Mouse (Mus musculus) erythroid progenitor cell, adult 5-6 weeks (primary cell): Measurements from ENCODE around the gene Rps7. TPM values are rescaled to one million over a fixed set of nuclear protein-coding genes. Genes with fewer than 3 reads are reported as not detected.

Experiments
- total RNA-seq, 2 experiments: library from RNA; stranded (forward) in 1 of 2; stranded (reverse) in 1 of 2; fragments of 150-400 nt in 1 of 2; fragments of 186-747, 209-891 nt in 1 of 2; gene quantifications; 2 replicates each; pipeline versions ENCODE4 v1.2.3 to v1.2.4; 2015 to 2017; ENCODE audit warnings: low replicate concordance in 2 of 2

The Rps7 gene
- total RNA-seq, 2 experiments from 2014 or later = 586 to 703 TPM

Other genes starting within 250 kb of the Rps7 start
- gene Dcdc2c, start 83.6 kb downstream of the Rps7 start, total RNA-seq (2015; ENCODE audit: low replicate concordance) = not detected in 2 replicates
- gene Dcdc2c, start 83.6 kb downstream of the Rps7 start, total RNA-seq (2017; ENCODE audit: low replicate concordance) = not detected in 2 replicates
- gene Allc, start 53.4 kb downstream of the Rps7 start, total RNA-seq (2015; ENCODE audit: low replicate concordance) = not detected in 2 replicates
- gene Allc, start 53.4 kb downstream of the Rps7 start, total RNA-seq (2017; ENCODE audit: low replicate concordance) = not detected in 2 replicates
- not detected in 2 replicates for gene Colec11, start 12.6 kb downstream of the Rps7 start, total RNA-seq (2015; ENCODE audit: low replicate concordance)
- gene Colec11, start 12.6 kb downstream of the Rps7 start, total RNA-seq (2017; ENCODE audit: low replicate concordance) = not detected in 2 replicates
- 8.8 and 11.9 TPM in 2 replicates for gene Rnaseh1, start 13.6 kb upstream of the Rps7 start, total RNA-seq (2015; ENCODE audit: low replicate concordance)
- 3.6 and 10.4 TPM in 2 replicates for gene Rnaseh1, start 13.6 kb upstream of the Rps7 start, total RNA-seq (2017; ENCODE audit: low replicate concordance)
- 11.5 and 14.7 TPM in 2 replicates for gene Adi1, start 39.3 kb upstream of the Rps7 start, total RNA-seq (2015; ENCODE audit: low replicate concordance)
- 3.1 and 7.7 TPM in 2 replicates for gene Adi1, start 39.3 kb upstream of the Rps7 start, total RNA-seq (2017; ENCODE audit: low replicate concordance)
- 22.3 and 29.8 TPM in 2 replicates for gene Trappc12, start 114.5 kb upstream of the Rps7 start, total RNA-seq (2015; ENCODE audit: low replicate concordance)
- 17.1 and 25.2 TPM in 2 replicates for gene Trappc12, start 114.5 kb upstream of the Rps7 start, total RNA-seq (2017; ENCODE audit: low replicate concordance)
- 14.1 and 19.7 TPM in 2 replicates for gene Eipr1, start 115.8 kb upstream of the Rps7 start, total RNA-seq (2015; ENCODE audit: low replicate concordance)
- gene Eipr1, start 115.8 kb upstream of the Rps7 start, total RNA-seq (2017; ENCODE audit: low replicate concordance) = 13.5 and 20.5 TPM in 2 replicates